Mouse (Mus musculus) c-Kit-negative CD71-positive TER-119-positive erythroid progenitor cells, embryonic 14.5 days (primary cell): Measurements from ENCODE around the gene Gm13420.

Source experiments
- DNase-seq: peaks from one replicate; pipeline ENCODE4 v3.0.0-alpha.2; 2013; ENCODE audit warnings: low read depth, low spot score

Gene Gm13420

DNA sequence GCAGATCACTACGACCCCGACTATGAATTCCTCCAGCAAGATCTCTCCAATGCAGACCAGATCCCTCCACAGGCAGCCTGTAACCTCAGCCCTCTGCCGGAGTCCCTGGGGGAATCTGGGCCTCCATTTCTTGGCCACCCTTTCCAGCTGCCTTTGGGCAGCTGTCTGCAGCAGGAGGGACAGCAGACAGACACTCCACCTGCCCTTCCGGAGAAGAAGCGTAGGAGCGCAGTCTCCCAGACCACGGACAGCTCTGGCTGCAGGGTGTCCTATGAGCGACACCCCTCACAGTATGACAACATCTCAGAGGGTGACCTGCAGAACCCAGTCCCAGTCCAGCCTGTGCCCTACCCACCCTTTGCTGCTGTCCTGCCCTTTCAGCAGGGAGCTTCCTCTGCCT lies 49.3 kb downstream of the Gm13420 start:
- DNase-seq: no peak

DNA sequence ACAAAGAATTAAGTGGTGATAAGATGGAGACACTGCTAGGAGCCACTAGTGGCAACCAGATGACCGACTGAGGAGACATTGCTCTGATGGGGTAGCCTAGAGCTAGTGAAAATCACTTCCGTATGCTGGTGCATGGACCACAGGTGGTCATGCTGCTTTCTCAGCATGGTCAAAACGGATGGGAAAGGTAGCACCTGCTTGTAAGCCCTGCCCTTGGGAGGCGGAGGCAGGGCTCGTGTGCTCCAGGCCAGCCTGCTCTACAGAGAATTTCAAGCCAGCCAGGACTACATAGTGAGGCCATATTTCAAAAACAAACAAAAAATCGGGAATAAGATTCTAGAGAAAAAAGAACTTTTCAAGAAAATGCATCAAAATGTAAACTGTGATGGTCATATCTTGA lies 50.1 kb downstream of the Gm13420 start:
- no peak for DNase-seq

GRCm38 (mm10) chr2:29700898-29701297 lies 50.6 kb downstream of the Gm13420 start:
- DNase-seq: no peak

GRCm38 (mm10) chr2:29698421-29699290 lies 52.8 kb downstream of the Gm13420 start:
- DNase-seq: no peak

- DNase-seq: no peak
These were observed 55.2 kb downstream of the Gm13420 start for GRCm38 (mm10) chr2:29696207-29696800.
